Mouse (Mus musculus) mouse trophoblast stem cell (cell line): ENCODE results near the gene Gm9507.
"Not testable (repeated sequence)": the region's sequence is repeated elsewhere in the genome, so short reads cannot be mapped to it uniquely, and the experiment has no call there.

Experiments used
- in situ Hi-C, 2 experiments: fragments of 300-500 bp; cut with MseI, MboI; formaldehyde crosslinking; loops; 2 replicates in 1 of 2; 3 replicates in 1 of 2; pipeline ENCODE4 v1.15.1; 2025

The Gm9507 gene

GRCm38 (mm10) chr10:77772142-77772541, 39.5 kb downstream of the Gm9507 start:
- in situ Hi-C loops = not testable (repeated sequence)

- in situ Hi-C loops = not testable (repeated sequence)
Measured at GRCm38 (mm10) chr10:77771225-77771624, 40.4 kb downstream of the Gm9507 start, which contains the start of gene Gm3238. Gene Gm3238, minus strand, starts transcription at chr10:77771325.

GRCm38 (mm10) chr10:77769727-77770126, 41.9 kb downstream of the Gm9507 start:
- in situ Hi-C loops = no loop called here
